Mouse (Mus musculus) lung, adult 2 months (tissue): ENCODE measurements around the gene Dbndd2. TPM values are rescaled to one million over a fixed set of nuclear protein-coding genes. Genes with fewer than 3 reads are reported as not detected.

Experiments
- DNase-seq: peaks from one replicate; pipeline ENCODE4 v3.0.0; 2022
- H3K4me1 ChIP-seq: fragments of 200-500 bp; 2 replicates; pipeline ENCODE4 v1.6.1; 2011; ENCODE audit warnings: low read length; ENCODE audit not compliant: control insufficient read depth, insufficient read depth
- H3K4me3 ChIP-seq: fragments of 200-500 bp; replicated peaks from 2 replicates; pipeline ENCODE3; 2011; ENCODE audit warnings: low read depth, mild to moderate bottlenecking, control low read depth, low read length; ENCODE audit errors: extremely low read depth
- CTCF ChIP-seq: fragments of 200-500 bp; IDR thresholded peaks from 2 replicates; pipeline ENCODE4 v1.5.1; 2011; ENCODE audit warnings: mild to moderate bottlenecking, low read length, control low read depth; ENCODE audit not compliant: insufficient read depth
- POLR2A ChIP-seq: fragments of 200-500 bp; IDR thresholded peaks from 2 replicates; pipeline ENCODE4 v1.6.1; 2011; ENCODE audit warnings: low read depth, mild to moderate bottlenecking, control low read depth, low read length, borderline replicate concordance; ENCODE audit errors: extremely low read depth
- WGBS: fragments of 180-500 bp; shearing (Covaris S2); methylation state at CpG from one replicate; pipeline ENCODE4 v1.1.7; 2018; 5-methylcytosine and 5-hydroxymethylcytosine counted together
- polyA plus RNA-seq: library from polyadenylated mRNA; depleted of rRNA; stranded (reverse); fragments of >200 nt; gene quantifications from 2 replicates; pipeline ENCODE4 v1.2.3, GENCODE M21; 2012; rRNA removed

Dbndd2 gene
- polyA plus RNA-seq, 1 experiment, result 52.6 TPM

- DNase-seq, result peak; percentile 39
- TF ChIP-seq CTCF, result no peak
- no peak for TF ChIP-seq POLR2A
- WGBS, result 13% methylated on average over 11 of the region's 11 CpGs
- no peaks in the 10 kb centered on the region for H3K4me1 ChIP-seq
- H3K4me3 ChIP-seq, result no peak overlapping the region
Observed at GRCm38 (mm10) chr2:164521841-164522240, 35.9 kb downstream of the Dbndd2 start.

- WGBS, result 19% methylated on average over 8 of the region's 8 CpGs
- Histone ChIP-seq H3K4me3 (no peak overlapping the region), H3K4me1 (no peaks in the 10 kb centered on the region)
- TF ChIP-seq CTCF (no peak), POLR2A (peak; percentile 11; the same call in 1 of the 2 replicates)
- DNase-seq, result peak; percentile 22
Observed at GRCm38 (mm10) chr2:164522280-164522679, 36.4 kb downstream of the Dbndd2 start.

- no peaks in the 10 kb centered on the region for H3K4me1 ChIP-seq
- 67% methylated on average over 10 of the region's 10 CpGs for WGBS
- H3K4me3 ChIP-seq, result peak overlapping the region; percentile 62
- DNase-seq, result no peak
- TF ChIP-seq POLR2A (peak; percentile 45; the same call in 1 of the 2 replicates), CTCF (no peak)
Observed at GRCm38 (mm10) chr2:164523301-164523773, 37.4 kb downstream of the Dbndd2 start.

- no peak for DNase-seq
- H3K4me3 ChIP-seq, result no peak overlapping the region
- WGBS, result 49% methylated on average over 5 of the region's 5 CpGs
- TF ChIP-seq POLR2A (peak; percentile 29; the same call in 1 of the 2 replicates), CTCF (no peak)
- 0 out of 2 replicates have a peak, but pooled peaks cover 3% of the 10 kb centered on the region for H3K4me1 ChIP-seq
Observed at GRCm38 (mm10) chr2:164528557-164528956, 42.7 kb downstream of the Dbndd2 start.

GRCm38 (mm10) chr2:164531169-164531568 lies 45.3 kb downstream of the Dbndd2 start:
- DNase-seq, result peak; percentile 77

GRCm38 (mm10) chr2:164534315-164534714 lies 48.4 kb downstream of the Dbndd2 start:
- WGBS, result 75% methylated on average over 10 of the region's 10 CpGs
- DNase-seq, result no peak
- TF ChIP-seq CTCF (no peak), POLR2A (no peak)

More at GRCm38 (mm10) chr2:164531169-164531568, 45.3 kb downstream of the Dbndd2 start:
- peak; percentile 68 for TF ChIP-seq CTCF
- TF ChIP-seq POLR2A, result no peak
- Histone ChIP-seq H3K4me3 (no peak overlapping the region), H3K4me1 (0 out of 2 replicates have a peak, but pooled peaks cover 3% of the 10 kb centered on the region)
- 4% methylated on average over 3 of the region's 3 CpGs for WGBS

GRCm38 (mm10) chr2:164537003-164537402 lies 51.1 kb downstream of the Dbndd2 start:
- H3K4me3 ChIP-seq, result no peak overlapping the region
- peaks cover 5% of the 10 kb centered on the region for H3K4me1 ChIP-seq
- DNase-seq, result no peak
- 57% methylated on average over 4 of the region's 4 CpGs for WGBS
- TF ChIP-seq POLR2A, result no peak
- no peak for TF ChIP-seq CTCF

More at GRCm38 (mm10) chr2:164534315-164534714, 48.4 kb downstream of the Dbndd2 start:
- Histone ChIP-seq H3K4me1 (0 out of 2 replicates have a peak, but pooled peaks cover 3% of the 10 kb centered on the region), H3K4me3 (no peak overlapping the region)

- DNase-seq, result no peak
- TF ChIP-seq POLR2A, result no peak
- TF ChIP-seq CTCF, result no peak
Observed at GRCm38 (mm10) chr2:164540652-164541427, 54.9 kb downstream of the Dbndd2 start.

GRCm38 (mm10) chr2:164542132-164542531 lies 56.2 kb downstream of the Dbndd2 start:
- DNase-seq, result no peak
- WGBS, result 48% methylated on average over 5 of the region's 5 CpGs

More at GRCm38 (mm10) chr2:164540652-164541427, 54.9 kb downstream of the Dbndd2 start:
- Histone ChIP-seq H3K4me3 (no peak overlapping the region), H3K4me1 (peaks cover 7% of the 10 kb centered on the region)
- WGBS, result 21% methylated on average over 8 of the region's 8 CpGs

GRCm38 (mm10) chr2:164542598-164542997 lies 56.7 kb downstream of the Dbndd2 start:
- 69% methylated on average over 7 of the region's 7 CpGs for WGBS
- H3K4me1 ChIP-seq, result peaks cover 7% of the 10 kb centered on the region
- no peak for TF ChIP-seq CTCF
- no peak for TF ChIP-seq POLR2A
- H3K4me3 ChIP-seq, result no peak overlapping the region
- no peak for DNase-seq

More at GRCm38 (mm10) chr2:164542132-164542531, 56.2 kb downstream of the Dbndd2 start:
- Histone ChIP-seq H3K4me3 (no peak overlapping the region), H3K4me1 (peaks cover 7% of the 10 kb centered on the region)
- TF ChIP-seq POLR2A, result no peak
- TF ChIP-seq CTCF, result no peak

Other genes with a start within 250 kb of the Dbndd2 start
- not detected in 2 replicates for gene Svs2, start 247.6 kb upstream of the Dbndd2 start, polyA plus RNA-seq
- not detected in 2 replicates for gene Svs3b, start 229.5 kb upstream of the Dbndd2 start, polyA plus RNA-seq
- gene Svs4, start 207.6 kb upstream of the Dbndd2 start, polyA plus RNA-seq, result not detected in 2 replicates
- not detected in 2 replicates for gene Svs3a, start 196.8 kb upstream of the Dbndd2 start, polyA plus RNA-seq
- gene Svs6, start 169.4 kb upstream of the Dbndd2 start, polyA plus RNA-seq, result not detected in 2 replicates
- gene Svs5, start 153.4 kb upstream of the Dbndd2 start, polyA plus RNA-seq, result not detected in 2 replicates
- gene Slpi, start 97.0 kb upstream of the Dbndd2 start, polyA plus RNA-seq, result 64.8 and 662 TPM in 2 replicates
- 86.8 and 101 TPM in 2 replicates for gene Rbpjl, start 83.0 kb upstream of the Dbndd2 start, polyA plus RNA-seq
- 78.0 and 80.1 TPM in 2 replicates for gene Matn4, start 80.9 kb upstream of the Dbndd2 start, polyA plus RNA-seq
- 75.1 and 91.1 TPM in 2 replicates for gene Sdc4, start 42.2 kb upstream of the Dbndd2 start, polyA plus RNA-seq
- 89.8 and 133 TPM in 2 replicates for gene Sys1, start 29.1 kb upstream of the Dbndd2 start, polyA plus RNA-seq
- gene Gm20458, start 25.1 kb upstream of the Dbndd2 start, polyA plus RNA-seq, result 47.7 and 52.2 TPM in 2 replicates
- not detected in 2 replicates for gene Trp53tg5, start 12.4 kb upstream of the Dbndd2 start, polyA plus RNA-seq
- 93.8 and 104 TPM in 2 replicates for gene Pigt, start 11.4 kb downstream of the Dbndd2 start, polyA plus RNA-seq
- gene Wfdc2, start 76.3 kb downstream of the Dbndd2 start, polyA plus RNA-seq, result 1,286 and 1,630 TPM in 2 replicates
- not detected in 2 replicates for gene Spint3, start 87.4 kb downstream of the Dbndd2 start, polyA plus RNA-seq
- gene Wfdc6a, start 99.3 kb downstream of the Dbndd2 start, polyA plus RNA-seq, result 2.3 and 2.4 TPM in 2 replicates
- 0.27 and 0.65 TPM in 2 replicates for gene Eppin, start 107.5 kb downstream of the Dbndd2 start, polyA plus RNA-seq
- gene Wfdc6b, start 127.4 kb downstream of the Dbndd2 start, polyA plus RNA-seq, result 1.3 and 1.9 TPM in 2 replicates
- 5.3 and 8.5 TPM in 2 replicates for gene Wfdc8, start 127.5 kb downstream of the Dbndd2 start, polyA plus RNA-seq
- gene Wfdc16, start 152.7 kb downstream of the Dbndd2 start, polyA plus RNA-seq, result 0.97 and 1.9 TPM in 2 replicates
- gene Wfdc10, start 169.9 kb downstream of the Dbndd2 start, polyA plus RNA-seq, result 7.9 and 10.9 TPM in 2 replicates
- not detected in 2 replicates for gene Wfdc9, start 170.5 kb downstream of the Dbndd2 start, polyA plus RNA-seq
- not detected in 2 replicates for gene Wfdc11, start 188.0 kb downstream of the Dbndd2 start, polyA plus RNA-seq
- 0.98 and 1.3 TPM in 2 replicates for gene Wfdc13, start 199.0 kb downstream of the Dbndd2 start, polyA plus RNA-seq
- not detected in 2 replicates for gene Spint4, start 212.4 kb downstream of the Dbndd2 start, polyA plus RNA-seq
- not detected in 2 replicates for gene Spint5, start 229.2 kb downstream of the Dbndd2 start, polyA plus RNA-seq